Mouse (Mus musculus) small intestine, adult 2 months (tissue): ENCODE data around the gene Gramd1b. TPM values are rescaled to one million over a fixed set of nuclear protein-coding genes. Genes with fewer than 3 reads are reported as not detected.

Experiments
- H3K27ac ChIP-seq: fragments of 200-500 bp; 2 replicates; pipeline ENCODE4 v1.5.1; 2012; ENCODE audit warnings: low read depth, low read length, control low read depth, inconsistent platforms; ENCODE audit not compliant: insufficient read depth
- H3K27me3 ChIP-seq: fragments of 200-500 bp; 2 replicates; pipeline ENCODE4 v1.6.1; 2012; ENCODE audit warnings: mild to moderate bottlenecking, moderate library complexity, low read length, inconsistent platforms; ENCODE audit not compliant: control insufficient read depth, insufficient read depth
- H3K36me3 ChIP-seq: fragments of 200-500 bp; 2 replicates; pipeline ENCODE4 v1.6.1; 2012; ENCODE audit warnings: mild to moderate bottlenecking, low read length, control low read depth, inconsistent platforms; ENCODE audit not compliant: control insufficient read depth, insufficient read depth
- H3K4me1 ChIP-seq: fragments of 200-500 bp; 2 replicates; pipeline ENCODE4 v1.6.1; 2012; ENCODE audit warnings: low read length, inconsistent platforms, mixed read lengths; ENCODE audit not compliant: control insufficient read depth, insufficient read depth, insufficient read length
- H3K4me3 ChIP-seq: fragments of 200-500 bp; 2 replicates; pipeline ENCODE4 v1.5.1; 2012; ENCODE audit warnings: low read depth, mild to moderate bottlenecking, control low read depth, inconsistent platforms, low read length, moderate library complexity
- CTCF ChIP-seq: fragments of 200-500 bp; IDR thresholded peaks from 2 replicates; pipeline ENCODE4 v1.5.1; 2012; ENCODE audit warnings: low read depth, mild to moderate bottlenecking, control low read depth, inconsistent platforms, low read length, moderate library complexity, mixed read lengths; ENCODE audit not compliant: insufficient replicate concordance, insufficient read length; ENCODE audit errors: extremely low read depth
- POLR2A ChIP-seq: fragments of 200-500 bp; IDR thresholded peaks from 2 replicates; pipeline ENCODE4 v1.6.1; 2012; ENCODE audit warnings: low read depth, mild to moderate bottlenecking, control low read depth, inconsistent platforms, low read length, moderate library complexity
- WGBS: fragments of 180-500 bp; shearing (Covaris S2); methylation state at CpG from one replicate; pipeline ENCODE4 v1.1.7; 2018; 5-methylcytosine and 5-hydroxymethylcytosine counted together
- polyA plus RNA-seq: library from polyadenylated mRNA; depleted of rRNA; stranded (reverse); fragments of >200 nt; gene quantifications from 2 replicates; pipeline ENCODE4 v1.2.3, GENCODE M21; 2012

Gramd1b gene
- polyA plus RNA-seq, 1 experiment = 128 TPM

DNA sequence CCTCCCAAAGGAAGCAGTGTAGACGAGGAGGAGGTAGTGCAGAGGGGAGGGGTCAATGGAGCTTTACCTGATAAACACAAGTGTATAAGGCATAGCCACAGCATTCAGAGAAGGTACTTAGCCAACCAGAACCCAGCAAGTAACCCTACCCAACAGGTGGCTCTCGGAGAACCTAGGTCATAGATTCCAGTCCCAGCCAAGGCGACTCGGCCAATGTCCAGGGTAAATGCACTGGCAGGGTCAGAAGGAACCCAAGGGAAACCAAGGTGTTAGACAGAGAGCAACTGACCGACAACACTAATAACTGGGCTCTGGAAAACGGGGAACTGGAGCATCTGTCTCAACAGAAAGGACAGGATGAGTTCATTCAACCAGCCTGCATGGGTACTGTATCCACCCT, 206.4 kb downstream of the Gramd1b start:
- Histone ChIP-seq H3K4me1 (peaks cover 31% of the 10 kb centered on the region), H3K27ac (peak overlapping the region; percentile 94), H3K36me3 (peaks cover 6% of the 10 kb centered on the region; the same call in 1 of the 2 replicates), H3K4me3 (peak overlapping the region; percentile 54), H3K27me3 (no peaks in the 10 kb centered on the region)
- TF ChIP-seq POLR2A (no peak), CTCF (no peak)
- 26% methylated on average over 6 of the region's 6 CpGs for WGBS

DNA sequence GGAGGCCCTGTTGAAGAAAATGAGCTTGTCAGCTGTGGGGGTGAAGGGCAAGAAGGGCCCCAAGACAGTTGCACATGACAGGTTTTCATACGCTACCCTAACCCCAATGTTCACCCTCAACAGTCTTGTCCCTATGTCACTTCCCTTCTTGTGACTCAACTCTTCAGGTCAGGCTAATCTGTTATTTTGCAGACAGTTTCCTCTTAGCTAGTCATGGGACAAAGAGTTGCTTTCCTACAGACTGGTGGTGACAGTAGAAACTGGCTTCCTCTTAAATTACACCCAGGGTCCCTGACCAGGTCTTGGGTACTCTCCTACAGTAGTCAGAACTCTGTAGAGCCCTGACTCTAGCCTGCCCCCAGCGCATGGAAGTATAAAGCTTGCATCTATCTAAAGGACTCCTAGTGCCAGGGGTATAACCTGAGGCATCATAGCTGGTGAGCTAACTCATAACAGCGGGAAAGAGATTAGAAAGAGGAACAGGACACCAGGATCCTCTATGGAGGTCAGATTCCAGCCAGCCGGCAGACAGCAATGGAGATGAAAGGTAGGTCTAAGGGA, 206.9 kb downstream of the Gramd1b start:
- peak overlapping the region; percentile 68 for H3K4me3 ChIP-seq
- peak overlapping the region; percentile 94 for H3K27ac ChIP-seq
- no peaks in the 10 kb centered on the region for H3K27me3 ChIP-seq
- 21% methylated on average over 4 of the region's 4 CpGs for WGBS
- no peak for TF ChIP-seq POLR2A
- peak; percentile 26; the same call in 1 of the 2 replicates for TF ChIP-seq CTCF
- H3K36me3 ChIP-seq = peaks cover 6% of the 10 kb centered on the region; the same call in 1 of the 2 replicates
- H3K4me1 ChIP-seq = peaks cover 31% of the 10 kb centered on the region

DNA sequence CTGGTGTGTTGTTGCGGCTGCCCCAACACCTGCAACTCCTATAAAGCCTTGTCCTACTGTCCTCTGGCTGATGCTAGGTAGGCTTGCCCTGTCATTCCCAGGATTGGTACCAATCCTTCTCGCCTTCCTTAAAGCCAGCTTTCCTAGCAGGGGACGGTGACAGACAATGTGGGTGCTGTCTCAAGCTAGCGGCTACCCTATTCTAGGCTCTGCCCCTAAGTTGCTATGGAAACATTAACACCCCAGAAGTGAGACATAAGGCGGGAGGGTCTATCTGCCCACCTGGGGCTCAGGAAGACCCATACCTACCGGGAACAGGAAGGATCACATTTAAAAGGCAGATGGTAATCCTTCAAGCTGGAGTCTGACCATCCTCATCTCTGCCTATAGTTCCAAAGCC, 207.4 kb downstream of the Gramd1b start:
- no peaks in the 10 kb centered on the region for H3K27me3 ChIP-seq
- H3K36me3 ChIP-seq = peaks cover 6% of the 10 kb centered on the region; the same call in 1 of the 2 replicates
- H3K4me3 ChIP-seq = peak overlapping the region; percentile 68
- peaks cover 31% of the 10 kb centered on the region for H3K4me1 ChIP-seq
- H3K27ac ChIP-seq = peak overlapping the region; percentile 94
- 29% methylated on average over 6 of the region's 6 CpGs for WGBS
- TF ChIP-seq CTCF = no peak
- TF ChIP-seq POLR2A = no peak

DNA sequence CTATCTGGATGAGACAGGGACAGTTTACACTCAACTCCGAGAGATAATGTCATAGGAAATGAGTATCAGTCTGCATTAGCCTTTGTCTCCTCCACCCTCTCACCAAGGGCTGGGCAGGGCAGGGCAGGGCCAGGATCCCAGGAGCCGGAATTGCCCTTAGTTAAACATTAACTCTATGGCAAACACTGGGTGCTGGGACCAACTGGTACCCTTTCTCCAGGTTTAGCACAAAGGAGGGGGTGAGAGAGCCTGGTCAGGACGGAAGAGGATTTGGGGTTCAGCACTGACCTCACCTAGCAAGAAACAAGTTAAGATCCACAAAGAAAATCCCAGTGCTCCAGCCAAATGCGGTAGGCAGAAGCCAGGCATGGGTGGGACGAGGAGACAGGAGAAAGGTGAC, 208.0 kb downstream of the Gramd1b start:
- H3K4me1 ChIP-seq = peaks cover 31% of the 10 kb centered on the region
- H3K4me3 ChIP-seq = peak overlapping the region; percentile 68
- peak; percentile 36; the same call in 1 of the 2 replicates for TF ChIP-seq POLR2A
- TF ChIP-seq CTCF = no peak
- H3K36me3 ChIP-seq = peaks cover 3% of the 10 kb centered on the region; the same call in 1 of the 2 replicates
- H3K27ac ChIP-seq = peak overlapping the region; percentile 94
- WGBS = 34% methylated on average over 5 of the region's 5 CpGs
- no peaks in the 10 kb centered on the region for H3K27me3 ChIP-seq

DNA sequence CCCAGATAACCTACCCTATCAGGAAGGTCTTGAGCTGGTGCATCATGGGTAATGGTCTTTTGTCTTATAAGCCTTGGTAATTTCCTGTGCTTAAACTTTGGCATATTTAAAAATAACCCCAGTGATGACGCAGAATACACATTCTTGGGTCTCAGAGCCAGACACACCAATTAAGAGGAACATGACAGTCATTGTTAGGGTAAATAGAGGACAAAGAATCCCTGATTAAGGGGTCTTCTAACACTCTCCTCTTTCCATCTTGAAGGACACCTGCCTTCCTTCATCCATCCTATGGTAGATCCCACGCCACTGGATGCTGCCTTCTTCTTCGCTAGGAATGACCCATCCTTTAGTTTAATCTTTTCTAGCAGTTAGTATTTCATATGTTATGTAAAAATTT, 208.8 kb downstream of the Gramd1b start:
- H3K27ac ChIP-seq = peak overlapping the region; percentile 75; the same call in 1 of the 2 replicates
- H3K4me3 ChIP-seq = no peak overlapping the region
- H3K4me1 ChIP-seq = peaks cover 33% of the 10 kb centered on the region
- no peak for TF ChIP-seq CTCF
- no peak for TF ChIP-seq POLR2A
- H3K27me3 ChIP-seq = no peaks in the 10 kb centered on the region
- H3K36me3 ChIP-seq = peaks cover 1% of the 10 kb centered on the region; the same call in 1 of the 2 replicates
- 91% methylated on average over 3 of the region's 3 CpGs for WGBS

DNA sequence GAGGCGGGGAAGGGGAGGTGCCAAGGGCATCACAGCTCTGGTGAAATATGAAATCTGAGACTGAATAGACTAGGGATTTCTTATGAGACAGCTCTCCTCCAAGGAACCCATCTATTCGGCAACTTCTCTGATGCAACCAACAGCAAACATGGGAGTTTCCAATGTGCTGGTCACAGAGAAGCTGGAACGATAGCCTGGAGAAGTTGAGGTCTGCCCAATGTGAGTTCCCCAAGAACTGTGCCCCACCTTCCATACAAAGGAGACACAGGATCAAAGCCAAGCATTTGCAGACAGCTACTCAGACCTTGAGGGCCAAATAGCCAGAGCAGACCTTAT, 209.5 kb downstream of the Gramd1b start:
- Histone ChIP-seq H3K27ac (peak overlapping the region; percentile 68), H3K27me3 (no peaks in the 10 kb centered on the region), H3K4me3 (no peak overlapping the region), H3K4me1 (peaks cover 38% of the 10 kb centered on the region), H3K36me3 (peaks cover 6% of the 10 kb centered on the region)
- 47% methylated on average over 3 of the region's 3 CpGs for WGBS
- TF ChIP-seq POLR2A (no peak), CTCF (no peak)

DNA sequence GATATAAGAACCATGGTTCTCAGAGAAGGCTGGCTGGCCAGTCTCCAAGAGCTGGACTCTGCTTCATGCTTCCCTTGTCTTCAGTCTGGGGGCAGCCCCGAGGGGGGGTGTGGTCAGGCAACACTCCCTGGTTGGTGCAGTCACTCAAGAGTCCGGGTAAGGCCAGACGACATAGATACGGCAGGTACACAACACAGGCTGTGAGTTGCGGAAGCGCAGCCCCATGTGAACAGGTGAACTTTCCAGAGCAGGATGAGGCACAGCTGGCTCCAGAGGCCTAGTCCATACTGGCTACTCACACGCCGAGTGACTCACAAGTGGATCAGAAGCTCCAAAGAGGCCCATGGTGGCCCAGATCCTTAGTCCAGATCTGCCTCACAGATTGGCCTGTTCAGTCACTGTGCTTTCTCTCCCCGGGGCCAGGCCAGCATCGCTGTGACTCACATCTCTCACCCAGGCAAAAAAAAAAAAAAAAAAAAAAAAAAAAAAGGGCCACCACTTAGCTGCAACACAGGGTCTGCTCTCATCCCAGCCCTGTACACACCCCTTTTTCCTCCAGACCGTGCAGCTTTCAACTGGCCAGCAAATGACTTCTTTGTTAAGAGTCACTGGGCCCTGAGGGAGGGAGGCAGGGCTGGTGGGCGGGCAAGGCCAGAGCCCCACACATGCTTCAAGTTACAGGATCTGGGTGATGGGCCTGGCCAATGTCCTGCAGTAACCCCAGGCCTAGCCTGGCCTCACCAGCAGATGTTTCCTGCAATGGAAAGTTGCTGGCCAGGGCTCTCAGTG, 210.1 kb downstream of the Gramd1b start:
- WGBS = 25% methylated on average over 12 of the region's 12 CpGs
- Histone ChIP-seq H3K36me3 (peaks cover 6% of the 10 kb centered on the region), H3K27ac (peak overlapping the region; percentile 68), H3K4me3 (peak overlapping the region; percentile 3; the same call in 1 of the 2 replicates), H3K27me3 (no peaks in the 10 kb centered on the region), H3K4me1 (peaks cover 34% of the 10 kb centered on the region)
- TF ChIP-seq POLR2A (no peak), CTCF (no peak)
